Mouse (Mus musculus) testis, adult 2 months (tissue): ENCODE data around the gene Pou2f2. TPM values are rescaled to one million over a fixed set of nuclear protein-coding genes. Genes with fewer than 3 reads are reported as not detected.

Experiments
- H3K27ac ChIP-seq: fragments of 200-500 bp; 2 replicates; pipeline ENCODE4 v1.5.1; 2012; ENCODE audit warnings: low read depth, low read length; ENCODE audit not compliant: control insufficient read depth, insufficient read depth
- H3K27me3 ChIP-seq: fragments of 200-500 bp; 2 replicates; pipeline ENCODE4 v1.6.1; 2012; ENCODE audit warnings: mild to moderate bottlenecking, low read length, moderate library complexity; ENCODE audit not compliant: control insufficient read depth, insufficient read depth
- H3K36me3 ChIP-seq: fragments of 200-500 bp; 2 replicates; pipeline ENCODE4 v1.6.1; 2012; ENCODE audit warnings: mild to moderate bottlenecking, low read length; ENCODE audit not compliant: control insufficient read depth, insufficient read depth
- H3K4me1 ChIP-seq: fragments of 200-500 bp; 2 replicates; pipeline ENCODE4 v1.6.1; 2012; ENCODE audit warnings: low read length; ENCODE audit not compliant: control insufficient read depth, insufficient read depth
- H3K4me3 ChIP-seq: fragments of 200-500 bp; 2 replicates; pipeline ENCODE4 v1.5.1; 2012; ENCODE audit warnings: low read depth, mild to moderate bottlenecking, low read length, moderate library complexity, mixed read lengths; ENCODE audit not compliant: control insufficient read depth
- CTCF ChIP-seq: fragments of 200-500 bp; IDR thresholded peaks from 2 replicates; pipeline ENCODE4 v1.5.1; 2012; ENCODE audit warnings: low read depth, mild to moderate bottlenecking, inconsistent platforms, low read length, moderate library complexity; ENCODE audit not compliant: control insufficient read depth, insufficient read depth, insufficient replicate concordance
- POLR2A ChIP-seq: fragments of 200-500 bp; IDR thresholded peaks from 2 replicates; pipeline ENCODE4 v1.6.1; 2012; ENCODE audit warnings: low read depth, mild to moderate bottlenecking, inconsistent platforms, low read length, moderate library complexity; ENCODE audit not compliant: control insufficient read depth
- polyA plus RNA-seq: library from polyadenylated mRNA; depleted of rRNA; stranded (reverse); fragments of >200 nt; gene quantifications from 2 replicates; pipeline ENCODE4 v1.2.3, GENCODE M21; 2012

Gene Pou2f2
- polyA plus RNA-seq, 1 experiment: 8.3 TPM

DNA sequence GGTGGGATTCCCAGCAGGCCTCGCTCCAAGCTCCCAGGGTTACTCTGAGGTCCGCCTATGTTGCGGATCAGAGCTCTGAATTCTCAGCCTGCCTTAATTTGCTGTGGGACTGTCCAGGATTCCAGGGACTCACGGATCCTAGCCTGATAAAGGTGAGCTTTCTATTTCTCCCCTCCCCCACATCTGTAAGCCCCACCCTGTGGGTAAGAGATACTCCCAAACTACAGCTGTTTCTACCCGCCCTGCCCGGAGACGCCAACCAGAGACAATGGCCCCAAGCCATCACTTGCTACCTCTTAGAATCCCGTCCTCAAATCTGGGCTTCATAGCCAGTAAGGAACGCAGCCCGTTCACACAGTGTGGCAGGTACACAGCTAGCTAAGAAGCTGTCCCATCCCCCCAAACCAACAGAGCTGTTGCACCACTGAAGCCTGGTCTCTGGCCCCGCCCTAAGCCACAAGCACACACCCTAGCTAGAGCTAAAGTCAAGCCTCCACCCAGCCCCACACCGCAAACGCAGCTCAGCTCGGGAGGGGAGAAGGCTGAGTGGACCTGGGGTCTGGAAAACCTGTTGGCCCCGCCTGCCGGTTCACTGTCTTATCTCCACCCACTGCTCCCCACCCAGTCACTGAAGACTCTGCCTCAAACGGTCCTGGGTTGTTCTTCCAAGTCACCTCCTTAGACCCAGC is 23.9 kb downstream of the Pou2f2 start:
- no peak for TF ChIP-seq CTCF
- TF ChIP-seq POLR2A: no peak
- no peak overlapping the region for H3K4me3 ChIP-seq
- no peaks in the 10 kb centered on the region for H3K27me3 ChIP-seq
- H3K36me3 ChIP-seq: no peaks in the 10 kb centered on the region
- H3K4me1 ChIP-seq: no peaks in the 10 kb centered on the region
- no peak overlapping the region for H3K27ac ChIP-seq

DNA sequence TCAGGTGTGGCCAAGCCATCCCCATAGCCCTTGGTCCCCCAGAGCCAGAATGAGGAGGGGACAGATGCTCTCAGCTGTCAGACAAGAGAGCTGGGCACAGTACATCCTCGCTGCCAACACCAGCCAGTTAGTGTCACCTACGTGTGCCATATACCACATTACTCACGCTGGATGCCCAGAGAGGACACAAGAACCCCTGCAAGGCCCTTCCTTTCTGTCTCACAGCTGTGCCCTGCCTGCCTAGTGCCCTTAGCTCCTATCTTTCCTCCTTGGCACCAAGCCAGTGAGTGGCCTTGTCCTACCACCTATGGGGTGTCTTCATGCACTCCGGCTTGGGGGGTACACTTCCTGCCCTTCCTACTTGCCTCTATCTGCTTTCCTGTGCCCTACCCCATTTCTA is 24.9 kb downstream of the Pou2f2 start:
- H3K27me3 ChIP-seq: no peaks in the 10 kb centered on the region
- no peak overlapping the region for H3K4me3 ChIP-seq

DNA sequence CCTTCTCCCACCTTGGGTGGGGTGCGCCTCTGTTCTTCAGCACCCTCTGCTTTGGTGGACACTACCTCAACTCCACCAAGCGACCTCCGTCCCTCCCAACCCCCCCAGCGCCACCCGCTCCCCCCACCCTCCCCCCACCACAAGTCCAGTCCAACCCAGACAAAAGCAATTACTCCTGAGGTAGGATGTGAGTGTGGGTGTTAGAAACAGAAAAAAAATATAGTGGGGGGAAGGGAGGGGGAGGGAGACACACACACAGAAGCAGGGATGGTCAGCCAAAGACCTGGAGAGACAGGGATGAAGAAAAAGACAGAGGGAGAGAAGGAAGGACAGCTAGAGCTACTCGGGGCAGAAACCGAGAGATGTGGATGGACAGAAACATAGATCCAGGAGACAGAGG is 25.7 kb downstream of the Pou2f2 start:
- no peak for TF ChIP-seq CTCF
- TF ChIP-seq POLR2A: no peak
- Histone ChIP-seq H3K36me3 (no peaks in the 10 kb centered on the region), H3K4me3 (no peak overlapping the region), H3K4me1 (no peaks in the 10 kb centered on the region), H3K27ac (no peak overlapping the region), H3K27me3 (no peaks in the 10 kb centered on the region)

More for the DNA sequence above, 24.9 kb downstream of the Pou2f2 start:
- no peak for TF ChIP-seq POLR2A
- no peak for TF ChIP-seq CTCF
- no peak overlapping the region for H3K27ac ChIP-seq
- no peaks in the 10 kb centered on the region for H3K4me1 ChIP-seq
- no peaks in the 10 kb centered on the region for H3K36me3 ChIP-seq

DNA sequence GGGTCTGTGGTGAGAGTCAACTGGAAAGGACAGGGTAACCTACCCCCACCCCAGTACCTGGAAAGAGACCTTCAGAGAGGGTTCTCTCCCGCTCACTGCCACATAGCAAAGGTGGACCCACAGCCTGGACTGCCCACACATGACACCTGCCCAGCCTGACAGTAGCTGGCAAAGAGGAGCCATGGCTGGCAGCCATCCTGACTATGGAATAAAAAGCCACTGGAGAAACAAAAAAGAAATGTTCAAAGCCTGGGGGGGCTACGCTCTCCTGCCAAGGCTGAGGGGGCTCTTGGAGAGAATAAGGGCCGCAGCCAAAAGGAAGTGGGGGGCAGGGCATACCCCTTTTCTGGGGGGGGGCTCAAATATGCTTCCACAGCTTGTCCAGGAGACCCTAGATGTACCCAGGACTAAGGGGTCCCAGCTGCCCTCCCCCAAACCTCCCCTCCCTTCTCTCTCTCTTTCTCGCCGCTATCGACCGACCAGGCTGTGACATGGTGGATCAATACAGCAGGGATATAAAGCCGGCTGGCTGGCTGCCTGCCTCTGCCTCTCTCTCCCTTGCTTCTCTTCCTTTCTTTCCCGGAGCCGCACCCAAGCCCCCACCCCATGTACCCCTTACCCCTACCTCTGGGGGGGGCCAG is 27.5 kb downstream of the Pou2f2 start:
- TF ChIP-seq CTCF: no peak
- no peak for TF ChIP-seq POLR2A
- Histone ChIP-seq H3K4me1 (no peaks in the 10 kb centered on the region), H3K27ac (no peak overlapping the region), H3K4me3 (no peak overlapping the region), H3K27me3 (no peaks in the 10 kb centered on the region), H3K36me3 (no peaks in the 10 kb centered on the region)

DNA sequence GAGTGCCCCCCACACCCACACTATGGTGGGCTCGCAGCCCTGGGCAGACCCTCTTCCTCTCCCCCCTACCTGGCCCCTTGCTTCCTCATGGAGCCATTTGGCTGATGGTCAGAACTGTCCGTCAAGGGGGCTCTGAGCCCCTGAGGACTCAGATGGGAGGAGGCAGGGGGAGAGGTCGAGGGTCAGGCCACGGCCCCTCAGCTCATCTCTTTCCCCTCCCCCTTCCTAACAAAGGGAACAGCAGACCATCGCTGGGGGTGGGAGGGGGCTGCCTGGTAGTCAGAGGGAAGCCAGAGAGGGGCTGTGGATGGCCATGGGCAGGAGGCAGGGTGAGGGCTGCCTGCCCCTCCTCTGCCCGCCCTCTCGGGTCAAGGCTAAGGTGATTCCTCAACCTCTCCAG is 28.5 kb downstream of the Pou2f2 start:
- Histone ChIP-seq H3K27ac (no peak overlapping the region), H3K36me3 (no peaks in the 10 kb centered on the region), H3K27me3 (no peaks in the 10 kb centered on the region), H3K4me1 (no peaks in the 10 kb centered on the region), H3K4me3 (no peak overlapping the region)
- no peak for TF ChIP-seq POLR2A
- TF ChIP-seq CTCF: no peak

DNA sequence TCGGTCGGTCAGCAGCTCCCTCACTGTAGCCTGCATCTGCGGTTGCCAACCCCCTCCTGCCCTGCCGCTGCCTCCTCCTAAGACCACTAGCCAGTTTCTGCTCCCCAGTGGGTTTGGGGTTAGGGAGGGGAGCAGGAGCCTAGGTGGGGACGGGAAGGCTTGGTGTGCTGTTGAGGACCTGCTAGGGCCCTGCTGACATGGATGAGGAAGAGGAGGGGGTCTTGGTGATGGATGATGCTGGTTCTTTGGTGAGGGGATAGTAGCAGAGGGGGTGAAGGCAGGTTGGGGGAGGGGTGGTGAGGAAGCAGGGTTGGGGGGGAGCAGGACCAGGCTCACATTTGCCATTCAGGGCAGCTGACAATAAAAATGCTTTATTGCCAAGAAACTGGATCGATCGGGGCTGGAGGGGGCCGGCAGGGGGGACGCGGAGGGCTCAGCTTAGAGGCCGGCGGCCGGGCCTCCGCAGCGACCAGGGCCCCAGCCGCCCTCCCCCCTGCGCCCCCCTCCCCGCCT is 29.3 kb downstream of the Pou2f2 start:
- H3K4me1 ChIP-seq: no peaks in the 10 kb centered on the region
- H3K27me3 ChIP-seq: no peaks in the 10 kb centered on the region
- no peak overlapping the region for H3K4me3 ChIP-seq
- TF ChIP-seq POLR2A (no peak), CTCF (no peak)
- no peak overlapping the region for H3K27ac ChIP-seq
- H3K36me3 ChIP-seq: no peaks in the 10 kb centered on the region

DNA sequence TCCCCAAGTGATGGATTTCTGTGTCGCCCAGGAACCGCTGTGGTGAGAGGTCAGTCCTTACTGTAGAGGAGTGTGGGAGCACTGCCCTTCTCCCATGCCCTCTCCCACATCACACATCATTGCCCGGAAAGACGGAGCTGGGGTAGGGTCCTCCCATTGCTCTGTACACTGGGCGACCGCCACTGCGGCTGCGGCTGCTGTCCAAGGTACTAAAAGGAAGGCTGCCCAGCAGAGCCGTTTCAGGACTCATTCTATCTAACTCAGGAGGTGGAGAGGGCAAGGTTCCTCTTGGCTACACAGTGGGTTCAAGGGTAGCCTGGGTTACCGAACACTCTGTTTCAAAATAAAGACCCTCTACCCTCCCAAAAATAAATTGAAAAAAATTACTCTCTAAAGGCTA is 33.6 kb downstream of the Pou2f2 start:
- Histone ChIP-seq H3K4me3 (no peak overlapping the region), H3K27me3 (no peaks in the 10 kb centered on the region), H3K36me3 (no peaks in the 10 kb centered on the region), H3K4me1 (no peaks in the 10 kb centered on the region), H3K27ac (no peak overlapping the region)
- TF ChIP-seq CTCF (no peak), POLR2A (no peak)
